Mouse (Mus musculus): Measurements from ENCODE around the gene Olfr808. TPM values are rescaled to one million over a fixed set of nuclear protein-coding genes. Genes with fewer than 3 reads are reported as not detected.

Gene Olfr808
- not detected in 2 replicates for polyA plus RNA-seq (2015; fragmentation: Nextera tagmentation; extraction: Ambion mirVana)

GRCm38 (mm10) chr10:129765182-129765581, at the start of gene Olfr808:
Olfr808 (plus strand) TSS chr10:129765482.
- 85% methylated on average over 1 of the region's 1 CpGs for WGBS
- Histone ChIP-seq H3K27me3 (no peaks in the 10 kb centered on the region), H3K27ac (replicated peaks) (no peak within 1 kb of the TSS), H3K4me2 (replicated peaks) (no peak within 1 kb of the TSS), H3K4me3 (replicated peaks) (no peak within 1 kb of the TSS), H3K9me3 (replicated peaks) (no peaks in the 10 kb centered on the region), H3K4me1 (no peaks in the 10 kb centered on the region), H3K9ac (no peak within 1 kb of the TSS), H3K36me3 (no peaks in the 10 kb centered on the region)
- ATAC-seq (ENCODE audit: insufficient number of reproducible peaks, low FRiP score, low TSS enrichment, low read depth) = no peak

GRCm38 (mm10) chr10:129729275-129729674, 36.0 kb upstream of the Olfr808 start, which contains the start of gene Olfr805:
Olfr805 (minus strand) TSS chr10:129729375.
- ATAC-seq (ENCODE audit: insufficient number of reproducible peaks, low FRiP score, low TSS enrichment, low read depth) = no peak
- 97% methylated on average over 2 of the region's 2 CpGs for WGBS
- H3K9ac ChIP-seq = no peak within 1 kb of the TSS
- no peak within 1 kb of the TSS for H3K4me3 ChIP-seq (replicated peaks)
- no peaks in the 10 kb centered on the region for H3K4me1 ChIP-seq
- no peak within 1 kb of the TSS for H3K27ac ChIP-seq (replicated peaks)
- no peaks in the 10 kb centered on the region for H3K9me3 ChIP-seq (replicated peaks)
- no peaks in the 10 kb centered on the region for H3K27me3 ChIP-seq
- H3K36me3 ChIP-seq = no peaks in the 10 kb centered on the region
- H3K4me2 ChIP-seq (replicated peaks) = no peak within 1 kb of the TSS

- Histone ChIP-seq H3K9ac (no peak within 1 kb of the TSS), H3K4me2 (replicated peaks) (no peak within 1 kb of the TSS), H3K27ac (replicated peaks) (no peak within 1 kb of the TSS), H3K9me3 (replicated peaks) (no peaks in the 10 kb centered on the region), H3K4me3 (replicated peaks) (no peak within 1 kb of the TSS), H3K4me1 (no peaks in the 10 kb centered on the region), H3K36me3 (no peaks in the 10 kb centered on the region), H3K27me3 (no peaks in the 10 kb centered on the region)
- ATAC-seq (ENCODE audit: insufficient number of reproducible peaks, low FRiP score, low TSS enrichment, low read depth) = no peak
Observed at GRCm38 (mm10) chr10:129741821-129742220, 23.5 kb upstream of the Olfr808 start, which contains the start of gene Olfr806. Olfr806 (minus strand) TSS chr10:129741921.

GRCm38 (mm10) chr10:129757693-129758092, 7.6 kb upstream of the Olfr808 start, which contains the start of gene Olfr807:
Olfr807 (minus strand) TSS chr10:129757793.
- H3K9ac ChIP-seq = no peak within 1 kb of the TSS
- WGBS = 84% methylated on average over 1 of the region's 1 CpGs
- no peak for ATAC-seq (ENCODE audit: insufficient number of reproducible peaks, low FRiP score, low TSS enrichment, low read depth)
- no peaks in the 10 kb centered on the region for H3K9me3 ChIP-seq (replicated peaks)
- H3K4me2 ChIP-seq (replicated peaks) = no peak within 1 kb of the TSS
- no peak within 1 kb of the TSS for H3K27ac ChIP-seq (replicated peaks)
- H3K27me3 ChIP-seq = no peaks in the 10 kb centered on the region
- H3K4me3 ChIP-seq (replicated peaks) = no peak within 1 kb of the TSS
- H3K36me3 ChIP-seq = no peaks in the 10 kb centered on the region
- H3K4me1 ChIP-seq = no peaks in the 10 kb centered on the region

GRCm38 (mm10) chr10:129774338-129774737, 9.1 kb downstream of the Olfr808 start, which contains the start of gene Olfr809:
Olfr809 (plus strand) TSS chr10:129774638.
- Histone ChIP-seq H3K27ac (replicated peaks) (no peak within 1 kb of the TSS), H3K4me1 (no peaks in the 10 kb centered on the region), H3K4me2 (replicated peaks) (no peak within 1 kb of the TSS), H3K9me3 (replicated peaks) (no peaks in the 10 kb centered on the region), H3K9ac (no peak within 1 kb of the TSS), H3K36me3 (no peaks in the 10 kb centered on the region), H3K27me3 (no peaks in the 10 kb centered on the region), H3K4me3 (replicated peaks) (no peak within 1 kb of the TSS)
- ATAC-seq (ENCODE audit: insufficient number of reproducible peaks, low FRiP score, low TSS enrichment, low read depth) = no peak

GRCm38 (mm10) chr10:129778123-129778522, 12.8 kb downstream of the Olfr808 start:
- no peak overlapping the region for H3K9ac ChIP-seq
- no peak overlapping the region for H3K4me3 ChIP-seq (replicated peaks)
- no peak overlapping the region for H3K4me2 ChIP-seq (replicated peaks)
- H3K27ac ChIP-seq (replicated peaks) = no peak overlapping the region
- H3K4me1 ChIP-seq = no peaks in the 10 kb centered on the region
- no peaks in the 10 kb centered on the region for H3K9me3 ChIP-seq (replicated peaks)
- ATAC-seq (ENCODE audit: insufficient number of reproducible peaks, low FRiP score, low TSS enrichment, low read depth) = no peak
- H3K27me3 ChIP-seq = no peaks in the 10 kb centered on the region
- H3K36me3 ChIP-seq = no peaks in the 10 kb centered on the region

GRCm38 (mm10) chr10:129794817-129795216, 29.5 kb downstream of the Olfr808 start, which contains the start of gene Olfr810:
Olfr810 (minus strand) TSS chr10:129794917.
- ATAC-seq (ENCODE audit: insufficient number of reproducible peaks, low FRiP score, low TSS enrichment, low read depth) = no peak
- no peaks in the 10 kb centered on the region for H3K4me1 ChIP-seq
- H3K4me3 ChIP-seq (replicated peaks) = no peak within 1 kb of the TSS
- H3K36me3 ChIP-seq = no peaks in the 10 kb centered on the region
- H3K27ac ChIP-seq (replicated peaks) = no peak within 1 kb of the TSS
- no peaks in the 10 kb centered on the region for H3K9me3 ChIP-seq (replicated peaks)
- no peak within 1 kb of the TSS for H3K4me2 ChIP-seq (replicated peaks)
- no peaks in the 10 kb centered on the region for H3K27me3 ChIP-seq
- H3K9ac ChIP-seq = no peak within 1 kb of the TSS

GRCm38 (mm10) chr10:129804296-129804695, 39.0 kb downstream of the Olfr808 start, which contains the start of gene Olfr811:
Olfr811 (minus strand) TSS chr10:129804396.
- Histone ChIP-seq H3K9me3 (replicated peaks) (no peaks in the 10 kb centered on the region), H3K27me3 (no peaks in the 10 kb centered on the region), H3K4me3 (replicated peaks) (no peak within 1 kb of the TSS), H3K9ac (no peak within 1 kb of the TSS), H3K4me2 (replicated peaks) (no peak within 1 kb of the TSS), H3K36me3 (no peaks in the 10 kb centered on the region), H3K4me1 (no peaks in the 10 kb centered on the region), H3K27ac (replicated peaks) (no peak within 1 kb of the TSS)
- WGBS = 77% methylated on average over 4 of the region's 4 CpGs
- ATAC-seq (ENCODE audit: insufficient number of reproducible peaks, low FRiP score, low TSS enrichment, low read depth) = no peak

Small RNAs within 50 kb of the gene (microRNA-seq; reads per million reads assigned to microRNA genes)
- gene Gm24485 (ENCODE audit: borderline number of aligned reads) = not detected

Other genes starting within 250 kb of the Olfr808 start
- gene Olfr791, start 243.7 kb upstream of the Olfr808 start, polyA plus RNA-seq (2015; fragmentation: Nextera tagmentation; extraction: Ambion mirVana) = 0.07 and 0.21 TPM in 2 replicates
- 0.24 TPM in 1 of 2 replicates, not detected in the other for gene Olfr792, start 226.3 kb upstream of the Olfr808 start, polyA plus RNA-seq (2015; fragmentation: Nextera tagmentation; extraction: Ambion mirVana)
- not detected in 2 replicates for gene Olfr794, start 197.8 kb upstream of the Olfr808 start, polyA plus RNA-seq (2015; fragmentation: Nextera tagmentation; extraction: Ambion mirVana)
- not detected in 2 replicates for gene Olfr796, start 152.9 kb upstream of the Olfr808 start, polyA plus RNA-seq (2015; fragmentation: Nextera tagmentation; extraction: Ambion mirVana)
- 0.04 and 0.12 TPM in 2 replicates for gene Olfr798, start 137.5 kb upstream of the Olfr808 start, polyA plus RNA-seq (2015; fragmentation: Nextera tagmentation; extraction: Ambion mirVana)
- not detected in 2 replicates for gene Olfr799, start 128.0 kb upstream of the Olfr808 start, polyA plus RNA-seq (2015; fragmentation: Nextera tagmentation; extraction: Ambion mirVana)
- gene Olfr800, start 107.8 kb upstream of the Olfr808 start, polyA plus RNA-seq (2015; fragmentation: Nextera tagmentation; extraction: Ambion mirVana) = not detected in 2 replicates
- not detected in 2 replicates for gene Olfr801, start 91.6 kb upstream of the Olfr808 start, polyA plus RNA-seq (2015; fragmentation: Nextera tagmentation; extraction: Ambion mirVana)
- gene Olfr802, start 77.3 kb upstream of the Olfr808 start, polyA plus RNA-seq (2015; fragmentation: Nextera tagmentation; extraction: Ambion mirVana) = 0.03 and 0.07 TPM in 2 replicates
- not detected in 2 replicates for gene Olfr803, start 71.2 kb upstream of the Olfr808 start, polyA plus RNA-seq (2015; fragmentation: Nextera tagmentation; extraction: Ambion mirVana)
- not detected in 2 replicates for gene Olfr804, start 62.3 kb upstream of the Olfr808 start, polyA plus RNA-seq (2015; fragmentation: Nextera tagmentation; extraction: Ambion mirVana)
- gene Olfr805, start 36.1 kb upstream of the Olfr808 start, polyA plus RNA-seq (2015; fragmentation: Nextera tagmentation; extraction: Ambion mirVana) = 0.05 TPM in 1 of 2 replicates, not detected in the other
- not detected in 2 replicates for gene Olfr806, start 23.6 kb upstream of the Olfr808 start, polyA plus RNA-seq (2015; fragmentation: Nextera tagmentation; extraction: Ambion mirVana)
- 0.17 TPM in 1 of 2 replicates, not detected in the other for gene Olfr807, start 7.7 kb upstream of the Olfr808 start, polyA plus RNA-seq (2015; fragmentation: Nextera tagmentation; extraction: Ambion mirVana)
- gene Olfr809, start 9.2 kb downstream of the Olfr808 start, polyA plus RNA-seq (2015; fragmentation: Nextera tagmentation; extraction: Ambion mirVana) = 0.17 TPM in 1 of 2 replicates, not detected in the other
- 0.26 and 0.44 TPM in 2 replicates for gene Olfr810, start 29.4 kb downstream of the Olfr808 start, polyA plus RNA-seq (2015; fragmentation: Nextera tagmentation; extraction: Ambion mirVana)
- gene Olfr811, start 38.9 kb downstream of the Olfr808 start, polyA plus RNA-seq (2015; fragmentation: Nextera tagmentation; extraction: Ambion mirVana) = not detected in 2 replicates
- gene Olfr812, start 80.6 kb downstream of the Olfr808 start, polyA plus RNA-seq (2015; fragmentation: Nextera tagmentation; extraction: Ambion mirVana) = 0.13 and 0.41 TPM in 2 replicates
- 0.20 and 0.33 TPM in 2 replicates for gene Olfr813, start 89.9 kb downstream of the Olfr808 start, polyA plus RNA-seq (2015; fragmentation: Nextera tagmentation; extraction: Ambion mirVana)
- gene Olfr814, start 114.4 kb downstream of the Olfr808 start, polyA plus RNA-seq (2015; fragmentation: Nextera tagmentation; extraction: Ambion mirVana) = not detected in 2 replicates
- 0.17 TPM in 1 of 2 replicates, not detected in the other for gene Olfr815, start 140.4 kb downstream of the Olfr808 start, polyA plus RNA-seq (2015; fragmentation: Nextera tagmentation; extraction: Ambion mirVana)
- not detected in 2 replicates for gene Olfr816, start 150.1 kb downstream of the Olfr808 start, polyA plus RNA-seq (2015; fragmentation: Nextera tagmentation; extraction: Ambion mirVana)
- not detected in 2 replicates for gene Olfr818, start 183.6 kb downstream of the Olfr808 start, polyA plus RNA-seq (2015; fragmentation: Nextera tagmentation; extraction: Ambion mirVana)
- 0.04 TPM in 1 of 2 replicates, not detected in the other for gene Olfr819, start 201.8 kb downstream of the Olfr808 start, polyA plus RNA-seq (2015; fragmentation: Nextera tagmentation; extraction: Ambion mirVana)
- 0.11 TPM in 1 of 2 replicates, not detected in the other for gene Olfr247, start 210.7 kb downstream of the Olfr808 start, polyA plus RNA-seq (2015; fragmentation: Nextera tagmentation; extraction: Ambion mirVana)
- 0.09 TPM in 1 of 2 replicates, not detected in the other for gene Gm10310, start 219.6 kb downstream of the Olfr808 start, polyA plus RNA-seq (2015; fragmentation: Nextera tagmentation; extraction: Ambion mirVana)
- 0.04 and 0.11 TPM in 2 replicates for gene Olfr820, start 247.1 kb downstream of the Olfr808 start, polyA plus RNA-seq (2015; fragmentation: Nextera tagmentation; extraction: Ambion mirVana)

Data from embryonic facial prominence, embryonic 15.5 days (tissue).